Mouse (Mus musculus) C2C12 (cell line): ENCODE results near the gene Gm11938.

Experiments
- CEBPB ChIP-seq: IDR thresholded peaks from one replicate; pipeline ENCODE4 v1.6.1; 2011; ENCODE audit warnings: low read depth, mild to moderate bottlenecking, control low read depth, moderate library complexity
- CTCF ChIP-seq: IDR thresholded peaks from one replicate; pipeline ENCODE4 v1.5.1; 2011; ENCODE audit not compliant: control insufficient read depth, insufficient read depth, insufficient read length
- FOSL1 ChIP-seq: IDR thresholded peaks from one replicate; pipeline ENCODE4 v1.8.0; 2011; ENCODE audit warnings: mild to moderate bottlenecking, low read length; ENCODE audit not compliant: poor library complexity, insufficient read depth, severe bottlenecking
- MAX ChIP-seq: IDR thresholded peaks from one replicate; pipeline ENCODE4 v1.6.1; 2011; ENCODE audit warnings: mild to moderate bottlenecking, control low read depth
- MYOD1 ChIP-seq: IDR thresholded peaks from one replicate; pipeline ENCODE4 v1.6.1; 2011; ENCODE audit warnings: low read depth; ENCODE audit not compliant: control insufficient read depth, insufficient read length
- MYOG ChIP-seq: IDR thresholded peaks from one replicate; pipeline ENCODE4 v1.6.1; 2011; ENCODE audit not compliant: control insufficient read depth, insufficient read length; ENCODE audit errors: extremely low read depth
- USF1 ChIP-seq: IDR thresholded peaks from one replicate; pipeline ENCODE4 v1.6.1; 2011; ENCODE audit warnings: low read depth, mild to moderate bottlenecking, control low read depth, moderate library complexity

DNA sequence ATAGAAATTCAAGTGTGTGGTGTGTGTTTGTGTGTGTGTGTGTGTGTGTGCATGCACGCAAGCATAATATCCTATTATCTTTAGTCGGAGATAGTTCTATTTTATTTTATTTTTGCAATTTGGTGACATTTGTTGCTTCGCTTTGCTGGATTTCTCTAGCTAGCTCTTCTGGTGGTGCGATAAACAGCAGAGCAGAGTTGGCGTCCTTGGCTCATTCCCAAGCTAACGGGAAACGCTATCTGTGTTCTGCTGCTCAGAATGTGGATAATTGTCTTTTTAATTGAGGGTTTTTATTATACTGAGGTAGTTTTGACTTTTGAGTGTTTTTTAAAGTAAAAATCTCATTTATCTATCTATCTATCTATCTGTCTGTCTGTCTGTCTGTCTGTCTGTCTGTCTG, 18.0 kb downstream of the Gm11938 start:
- TF ChIP-seq CTCF (no peak), USF1 (no peak), MAX (no peak), MYOD1 (no peak), MYOG (no peak), CEBPB (no peak), FOSL1 (no peak)
